Mouse (Mus musculus): Measurements from ENCODE around the gene Gm9736. TPM values are rescaled to one million over a fixed set of nuclear protein-coding genes. Genes with fewer than 3 reads are reported as not detected.
"Not testable (repeated sequence)": the region's sequence is repeated elsewhere in the genome, so short reads cannot be mapped to it uniquely, and the experiment has no call there.

Gene Gm9736
- polyA plus RNA-seq, 1 experiment from 2014 or later, result not detected

DNA sequence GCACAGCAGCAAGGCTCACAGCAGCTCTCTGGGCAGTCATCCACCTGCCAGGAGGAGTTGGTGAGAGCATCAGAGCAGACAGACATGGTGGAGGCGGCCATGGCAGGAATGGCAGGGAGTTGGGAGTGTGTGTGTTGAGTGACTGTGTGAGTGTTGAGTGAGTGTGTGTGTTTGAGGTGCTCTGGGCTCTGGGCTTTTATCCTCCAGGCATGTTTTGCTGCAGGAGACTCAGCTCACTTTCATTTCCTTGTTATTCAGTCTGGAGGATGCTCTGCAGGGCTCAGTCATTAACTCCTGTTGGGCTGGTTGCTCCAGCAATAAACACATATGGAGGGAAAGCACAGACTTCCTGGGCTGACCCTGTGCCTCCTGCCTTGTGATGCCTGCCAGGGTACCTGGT is 25.7 kb upstream of the Gm9736 start, which contains the start of gene Gm7138:
TSS of gene Gm7138 (minus strand) at position 101 of the 400 bp plus-strand sequence.
- H3K9ac ChIP-seq; H3K4me1 ChIP-seq (replicated peaks; ENCODE audit: control insufficient read depth, insufficient read depth, low read length); H3K27me3 ChIP-seq (ENCODE audit: control insufficient read depth, insufficient read depth, low read length); H3K27ac ChIP-seq; DNase-seq (ENCODE audit: low spot score); H3K4me3 ChIP-seq (replicated peaks; ENCODE audit: low read length); H3K4me2 ChIP-seq (replicated peaks); ATAC-seq (ENCODE audit: low FRiP score); H3K9me3 ChIP-seq (ENCODE audit: control insufficient read depth, low read length); H3K36me3 ChIP-seq (replicated peaks; ENCODE audit: control insufficient read depth, insufficient read depth): not testable (repeated sequence)
- 75% methylated on average over 1 of the region's 1 CpGs for WGBS

DNA sequence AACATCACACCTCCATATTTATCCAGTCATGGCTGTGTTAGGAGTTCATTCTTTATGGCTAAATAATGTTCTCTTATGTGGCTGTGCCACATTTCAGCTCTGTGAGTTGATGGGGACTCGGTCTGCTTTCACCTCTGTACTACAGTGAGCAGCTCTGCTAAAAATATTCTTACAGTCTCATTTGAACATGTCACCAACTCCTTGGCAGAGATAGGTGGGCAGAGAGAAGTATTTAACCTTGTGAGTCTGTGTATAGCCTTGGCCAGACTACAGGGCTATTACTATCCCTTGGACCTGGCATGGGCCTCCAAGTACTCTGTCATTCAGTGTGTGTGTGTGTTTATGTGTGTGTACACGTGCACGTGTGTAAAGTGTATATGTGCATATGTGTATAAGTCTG is 21.0 kb upstream of the Gm9736 start:
- WGBS, result 100% methylated on average over 1 of the region's 3 CpGs
- DNase-seq (ENCODE audit: low spot score); H3K27me3 ChIP-seq (ENCODE audit: control insufficient read depth, insufficient read depth, low read length); H3K27ac ChIP-seq; H3K36me3 ChIP-seq (replicated peaks; ENCODE audit: control insufficient read depth, insufficient read depth); H3K9me3 ChIP-seq (ENCODE audit: control insufficient read depth, low read length); H3K4me2 ChIP-seq (replicated peaks); ATAC-seq (ENCODE audit: low FRiP score); H3K9ac ChIP-seq; H3K4me3 ChIP-seq (replicated peaks; ENCODE audit: low read length); H3K4me1 ChIP-seq (replicated peaks; ENCODE audit: control insufficient read depth, insufficient read depth, low read length): not testable (repeated sequence)

DNA sequence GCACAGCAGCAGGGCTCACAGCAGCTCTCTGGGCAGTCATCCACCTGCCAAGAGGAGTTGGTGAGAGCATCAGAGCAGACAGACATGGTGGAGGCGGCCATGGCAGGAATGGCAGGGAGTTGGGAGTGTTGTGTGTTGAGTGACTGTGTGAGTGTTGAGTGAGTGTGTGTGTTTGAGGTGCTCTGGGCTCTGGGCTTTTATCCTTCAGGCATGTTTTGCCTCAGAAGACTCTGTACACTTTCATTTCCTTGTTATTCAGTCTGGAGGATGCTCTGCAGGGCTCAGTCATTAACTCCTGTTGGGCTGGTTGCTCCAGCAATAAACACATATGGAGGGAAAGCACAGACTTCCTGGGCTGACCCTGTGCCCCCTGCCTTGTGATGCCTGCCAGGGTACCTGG is 20.1 kb upstream of the Gm9736 start, which contains the start of gene Gm3238:
TSS of gene Gm3238 (minus strand) at position 101 of the 400 bp plus-strand sequence.
- H3K4me1 ChIP-seq (replicated peaks; ENCODE audit: control insufficient read depth, insufficient read depth, low read length); H3K9ac ChIP-seq; DNase-seq (ENCODE audit: low spot score); H3K4me3 ChIP-seq (replicated peaks; ENCODE audit: low read length); H3K36me3 ChIP-seq (replicated peaks; ENCODE audit: control insufficient read depth, insufficient read depth); H3K27me3 ChIP-seq (ENCODE audit: control insufficient read depth, insufficient read depth, low read length); ATAC-seq (ENCODE audit: low FRiP score); H3K27ac ChIP-seq; H3K9me3 ChIP-seq (ENCODE audit: control insufficient read depth, low read length); H3K4me2 ChIP-seq (replicated peaks): not testable (repeated sequence)
- WGBS, result 100% methylated on average over 1 of the region's 1 CpGs

DNA sequence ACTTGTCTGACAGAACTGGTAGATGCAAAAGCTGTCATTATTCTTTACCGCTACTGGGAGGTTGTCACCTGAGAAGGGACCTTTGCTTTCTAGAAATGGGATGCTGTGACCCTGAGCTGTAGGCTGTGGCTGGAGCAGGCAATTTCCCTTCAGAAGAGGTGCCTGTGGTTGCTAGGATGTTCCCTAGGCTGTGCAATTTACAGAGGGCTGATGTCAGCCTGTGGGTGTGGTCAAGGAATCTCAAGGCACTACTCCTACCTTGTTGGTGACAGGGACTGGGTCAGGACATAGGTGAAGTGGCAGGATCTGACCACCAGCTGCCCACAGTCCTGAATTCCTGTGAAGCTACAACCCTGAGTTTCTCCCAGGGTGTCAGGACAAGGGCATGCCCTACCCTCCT is 18.6 kb upstream of the Gm9736 start:
- Histone ChIP-seq H3K9ac (no peak overlapping the region), H3K9me3 (ENCODE audit: control insufficient read depth, low read length) (no peaks in the 10 kb centered on the region), H3K4me1 (replicated peaks; ENCODE audit: control insufficient read depth, insufficient read depth, low read length) (no peaks in the 10 kb centered on the region), H3K36me3 (replicated peaks; ENCODE audit: control insufficient read depth, insufficient read depth) (no peaks in the 10 kb centered on the region), H3K4me3 (replicated peaks; ENCODE audit: low read length) (no peak overlapping the region), H3K27ac (no peak overlapping the region), H3K27me3 (ENCODE audit: control insufficient read depth, insufficient read depth, low read length) (no peaks in the 10 kb centered on the region), H3K4me2 (replicated peaks) (no peak overlapping the region)
- DNase-seq (ENCODE audit: low spot score) (no peak), ATAC-seq (ENCODE audit: low FRiP score) (no peak)
- WGBS, result 86% methylated on average over 1 of the region's 1 CpGs

DNA sequence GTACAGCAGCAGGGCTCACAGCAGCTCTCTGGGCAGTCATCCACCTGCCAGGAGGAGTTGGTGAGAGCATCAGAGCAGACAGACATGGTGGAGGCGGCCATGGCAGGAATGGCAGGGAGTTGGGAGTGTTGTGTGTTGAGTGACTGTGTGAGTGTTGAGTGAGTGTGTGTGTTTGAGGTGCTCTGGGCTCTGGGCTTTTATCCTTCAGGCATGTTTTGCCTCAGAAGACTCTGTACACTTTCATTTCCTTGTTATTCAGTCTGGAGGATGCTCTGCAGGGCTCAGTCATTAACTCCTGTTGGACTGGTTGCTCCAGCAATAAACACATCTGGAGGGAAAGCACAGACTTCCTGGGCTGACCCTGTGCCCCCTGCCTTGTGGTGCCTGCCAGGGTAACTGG is 8.4 kb upstream of the Gm9736 start, which contains the start of gene Gm3233:
TSS of gene Gm3233 (minus strand) at position 101 of the 400 bp plus-strand sequence.
- H3K27ac ChIP-seq; ATAC-seq (ENCODE audit: low FRiP score); H3K9ac ChIP-seq; H3K4me2 ChIP-seq (replicated peaks); DNase-seq (ENCODE audit: low spot score); H3K27me3 ChIP-seq (ENCODE audit: control insufficient read depth, insufficient read depth, low read length); H3K36me3 ChIP-seq (replicated peaks; ENCODE audit: control insufficient read depth, insufficient read depth); H3K4me1 ChIP-seq (replicated peaks; ENCODE audit: control insufficient read depth, insufficient read depth, low read length); H3K9me3 ChIP-seq (ENCODE audit: control insufficient read depth, low read length); H3K4me3 ChIP-seq (replicated peaks; ENCODE audit: low read length): not testable (repeated sequence)
- WGBS, result no CpG with 5 or more reads among the region's 1 CpGs

DNA sequence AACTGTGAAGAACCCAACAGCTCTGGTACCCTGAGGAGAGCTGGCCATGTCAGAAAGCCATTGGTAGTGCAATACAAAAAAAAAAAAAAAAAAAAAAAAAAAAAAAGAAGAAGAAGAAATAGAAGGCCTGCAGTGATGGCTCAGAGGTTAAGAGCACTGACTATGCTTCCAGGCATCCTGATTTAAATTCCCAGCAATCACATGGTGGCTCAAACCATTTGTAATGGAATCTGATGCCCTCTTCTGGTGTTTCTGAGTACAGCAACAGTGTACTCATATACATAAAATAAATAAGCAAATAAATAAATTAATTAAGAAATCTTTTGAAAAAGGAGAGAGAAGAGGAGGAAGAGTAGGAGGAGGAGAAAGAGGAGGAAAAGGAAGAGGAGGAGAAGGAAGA is 2.3 kb upstream of the Gm9736 start:
- Histone ChIP-seq H3K9me3 (ENCODE audit: control insufficient read depth, low read length) (no peaks in the 10 kb centered on the region), H3K4me2 (replicated peaks) (no peak overlapping the region), H3K9ac (no peak overlapping the region), H3K27ac (no peak overlapping the region), H3K4me1 (replicated peaks; ENCODE audit: control insufficient read depth, insufficient read depth, low read length) (no peaks in the 10 kb centered on the region), H3K4me3 (replicated peaks; ENCODE audit: low read length) (no peak overlapping the region), H3K36me3 (replicated peaks; ENCODE audit: control insufficient read depth, insufficient read depth) (no peaks in the 10 kb centered on the region), H3K27me3 (ENCODE audit: control insufficient read depth, insufficient read depth, low read length) (no peaks in the 10 kb centered on the region)
- DNase-seq (ENCODE audit: low spot score) (no peak), ATAC-seq (ENCODE audit: low FRiP score) (no peak)

DNA sequence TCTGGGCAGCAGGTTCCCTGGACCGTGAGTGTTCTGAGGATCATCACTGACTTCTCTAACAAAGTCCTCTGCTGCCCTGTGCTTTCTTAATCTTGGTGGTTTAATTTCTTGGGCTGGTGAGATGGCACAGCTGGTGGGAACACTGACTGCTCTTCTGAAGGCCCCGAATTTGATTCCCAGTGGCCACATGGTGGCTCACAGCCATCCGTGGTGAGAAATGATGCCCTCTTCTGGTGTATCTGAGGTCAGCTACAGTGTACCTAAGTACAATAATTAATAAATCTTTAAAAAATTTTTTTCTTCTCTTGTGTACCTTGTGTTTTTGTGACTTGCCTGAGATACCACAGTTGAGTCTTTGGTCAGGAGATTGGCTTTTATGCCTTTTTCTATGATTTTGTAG is 1.2 kb upstream of the Gm9736 start:
- WGBS, result 69% methylated on average over 3 of the region's 3 CpGs
- not testable (repeated sequence) for H3K4me1 ChIP-seq (replicated peaks; ENCODE audit: control insufficient read depth, insufficient read depth, low read length); ATAC-seq (ENCODE audit: low FRiP score)

DNA sequence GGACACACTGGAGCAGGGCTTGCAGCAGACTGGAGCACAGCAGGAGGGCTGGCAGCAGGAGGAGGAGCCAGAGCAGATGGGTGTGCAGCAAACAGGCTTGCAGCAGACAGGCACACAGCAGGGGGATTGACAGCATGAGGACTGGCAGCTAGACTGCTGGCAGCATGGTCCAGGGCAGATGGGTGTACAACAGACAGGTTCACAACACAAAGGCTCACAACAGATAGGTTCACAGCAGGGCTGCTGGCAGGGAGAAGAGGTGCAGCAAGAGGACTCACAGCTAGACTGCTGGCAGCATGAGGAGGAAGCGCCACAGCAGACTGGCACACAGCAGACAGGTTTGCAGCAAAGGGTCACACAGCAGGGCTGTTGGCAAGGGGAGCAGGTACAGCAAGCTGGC is 468 bp downstream of the Gm9736 start:
- not testable (repeated sequence) for H3K9me3 ChIP-seq (ENCODE audit: control insufficient read depth, low read length); H3K27ac ChIP-seq; H3K4me3 ChIP-seq (replicated peaks; ENCODE audit: low read length); H3K36me3 ChIP-seq (replicated peaks; ENCODE audit: control insufficient read depth, insufficient read depth); H3K9ac ChIP-seq; H3K4me1 ChIP-seq (replicated peaks; ENCODE audit: control insufficient read depth, insufficient read depth, low read length); DNase-seq (ENCODE audit: low spot score); H3K4me2 ChIP-seq (replicated peaks); ATAC-seq (ENCODE audit: low FRiP score); H3K27me3 ChIP-seq (ENCODE audit: control insufficient read depth, insufficient read depth, low read length)
- WGBS, result 70% methylated on average over 1 of the region's 1 CpGs

More for the DNA sequence above, 1.2 kb upstream of the Gm9736 start:
- H3K9ac ChIP-seq; H3K9me3 ChIP-seq (ENCODE audit: control insufficient read depth, low read length); DNase-seq (ENCODE audit: low spot score); H3K4me3 ChIP-seq (replicated peaks; ENCODE audit: low read length); H3K36me3 ChIP-seq (replicated peaks; ENCODE audit: control insufficient read depth, insufficient read depth); H3K27ac ChIP-seq; H3K27me3 ChIP-seq (ENCODE audit: control insufficient read depth, insufficient read depth, low read length); H3K4me2 ChIP-seq (replicated peaks): not testable (repeated sequence)

DNA sequence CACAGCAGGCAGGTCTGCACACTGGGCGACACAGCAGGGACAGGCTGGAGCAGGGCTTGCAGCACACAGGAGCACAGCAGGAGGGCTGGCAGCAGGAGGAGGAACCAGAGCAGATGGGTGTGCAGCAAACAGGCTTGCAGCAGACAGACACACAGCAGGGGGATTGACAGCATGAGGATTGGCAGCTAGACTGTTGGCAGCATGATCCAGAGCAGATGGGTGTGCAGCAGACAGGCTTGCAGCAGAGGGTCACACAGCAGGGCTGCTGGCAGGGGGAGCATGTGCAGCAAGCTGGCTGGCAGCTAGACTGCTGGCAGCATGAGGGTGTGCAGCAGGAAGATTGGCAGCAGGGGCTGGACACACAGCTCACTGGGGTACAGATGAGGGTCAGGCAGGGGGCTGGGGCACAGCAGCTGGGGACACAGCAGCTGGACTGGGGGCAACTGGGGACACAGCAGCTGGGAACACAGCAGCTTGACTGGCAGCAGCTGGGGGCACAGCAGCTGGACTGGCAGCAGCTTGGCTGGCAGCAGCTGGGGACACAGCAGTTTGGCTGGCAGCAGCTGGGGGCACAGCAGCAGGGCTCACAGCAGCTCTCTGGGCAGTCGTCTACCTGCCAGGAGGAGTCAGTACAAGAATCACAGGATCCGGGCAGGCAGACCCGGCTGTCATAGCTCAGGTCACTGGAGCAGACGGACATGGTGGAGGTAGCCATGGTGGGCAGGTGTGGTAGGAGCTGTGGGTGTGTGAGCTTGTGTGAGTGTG is 9.0 kb downstream of the Gm9736 start, which contains the start of gene Gm18596:
TSS of gene Gm18596 (minus strand) at position 715 of the 765 bp plus-strand sequence.
- not testable (repeated sequence) for H3K27ac ChIP-seq

More for the DNA sequence above, 9.0 kb downstream of the Gm9736 start, which contains the start of gene Gm18596:
- 58% methylated on average over 4 of the region's 5 CpGs for WGBS
- not testable (repeated sequence) for H3K4me1 ChIP-seq (replicated peaks; ENCODE audit: control insufficient read depth, insufficient read depth, low read length); H3K9ac ChIP-seq; H3K9me3 ChIP-seq (ENCODE audit: control insufficient read depth, low read length); ATAC-seq (ENCODE audit: low FRiP score); H3K36me3 ChIP-seq (replicated peaks; ENCODE audit: control insufficient read depth, insufficient read depth); DNase-seq (ENCODE audit: low spot score); H3K27me3 ChIP-seq (ENCODE audit: control insufficient read depth, insufficient read depth, low read length); H3K4me2 ChIP-seq (replicated peaks); H3K4me3 ChIP-seq (replicated peaks; ENCODE audit: low read length)

Measured in hindbrain, embryonic 14.5 days (tissue).